Mouse (Mus musculus) liver, adult 2 months (tissue): ENCODE results near the gene Pcp4l1. TPM values are rescaled to one million over a fixed set of nuclear protein-coding genes. Genes with fewer than 3 reads are reported as not detected.

Experiments
- DNase-seq: peaks from one replicate; pipeline ENCODE4 v3.0.0-alpha.2; 2011; ENCODE audit warnings: low read depth, low spot score; ENCODE audit errors: extremely low read depth
- H3K27ac ChIP-seq: fragments of 200-500 bp; replicated peaks from 2 replicates; pipeline ENCODE4 v1.5.1; 2012; ENCODE audit warnings: low read depth, mild to moderate bottlenecking, control low read depth, inconsistent platforms, low read length; ENCODE audit not compliant: insufficient read depth
- H3K27me3 ChIP-seq: fragments of 200-500 bp; 2 replicates; pipeline ENCODE4 v1.6.1; 2012; ENCODE audit warnings: mild to moderate bottlenecking, moderate library complexity, low read length, inconsistent platforms; ENCODE audit not compliant: control insufficient read depth, insufficient read depth
- H3K36me3 ChIP-seq: fragments of 200-500 bp; 2 replicates; pipeline ENCODE4 v1.6.1; 2012; ENCODE audit warnings: low read length, inconsistent platforms; ENCODE audit not compliant: control insufficient read depth, insufficient read depth
- H3K4me1 ChIP-seq: fragments of 200-500 bp; 2 replicates; pipeline ENCODE4 v1.6.1; 2011; ENCODE audit warnings: low read length; ENCODE audit not compliant: control insufficient read depth, insufficient read depth
- H3K4me3 ChIP-seq: fragments of 200-500 bp; 2 replicates; pipeline ENCODE4 v1.5.1; 2011; ENCODE audit warnings: low read depth, mild to moderate bottlenecking, control low read depth, low read length, moderate library complexity; ENCODE audit not compliant: insufficient read depth
- H3K79me2 ChIP-seq: fragments of 200-500 bp; 2 replicates; pipeline ENCODE4 v1.6.1; 2012; ENCODE audit warnings: inconsistent platforms, mild to moderate bottlenecking, low read length, moderate library complexity; ENCODE audit not compliant: control insufficient read depth, insufficient read depth
- H3K9ac ChIP-seq: fragments of 200-500 bp; 2 replicates; pipeline ENCODE4 v1.6.1; 2012; ENCODE audit warnings: low read depth, mild to moderate bottlenecking, control low read depth, inconsistent platforms, low read length
- CTCF ChIP-seq: fragments of 200-500 bp; IDR thresholded peaks from 2 replicates; pipeline ENCODE4 v1.5.1; 2011; ENCODE audit warnings: low read depth, low read length, control low read depth
- POLR2A ChIP-seq: fragments of 200-500 bp; IDR thresholded peaks from 2 replicates; pipeline ENCODE4 v1.6.1; 2011; ENCODE audit warnings: low read length, control low read depth; ENCODE audit not compliant: insufficient read depth; ENCODE audit errors: extremely low read depth
- WGBS: fragments of 180-500 bp; shearing (Covaris S2); methylation state at CpG from one replicate; pipeline ENCODE4 v1.1.7; 2018; 5-methylcytosine and 5-hydroxymethylcytosine counted together
- polyA plus RNA-seq: library from polyadenylated mRNA; depleted of rRNA; stranded (reverse); fragments of >200 nt; gene quantifications from 2 replicates; pipeline ENCODE4 v1.2.3, GENCODE M21; 2012
- total RNA-seq: library from RNA; depleted of rRNA; stranded (reverse); fragments of >200 nt; gene quantifications from 2 replicates; pipeline ENCODE4 v1.2.3, GENCODE M21; 2014

Gene Pcp4l1
- total and polyA plus RNA-seq, 2 experiments, result 10.0 to 10.5 TPM

DNA sequence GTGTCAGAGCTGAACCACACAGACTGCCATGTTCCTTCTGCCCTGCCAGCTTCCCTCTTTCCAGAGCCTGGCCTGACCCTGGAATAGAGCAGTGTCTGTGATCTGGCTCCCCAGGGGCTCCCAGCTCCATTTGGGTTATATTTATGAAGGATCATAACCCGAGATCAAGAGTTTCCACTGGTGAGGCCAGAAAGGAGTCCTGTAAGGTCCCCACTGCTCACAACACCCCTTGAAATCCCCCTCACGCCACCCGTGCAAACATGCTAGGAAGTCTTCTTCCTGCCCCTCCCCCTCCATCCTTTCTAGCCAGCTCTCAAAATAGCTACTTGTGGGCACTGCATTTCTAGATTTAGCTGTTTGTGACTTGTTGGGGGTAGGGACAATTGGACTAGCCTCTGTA, 12.4 kb downstream of the Pcp4l1 start:
- Histone ChIP-seq H3K27me3 (no peaks in the 10 kb centered on the region), H3K4me3 (no peak overlapping the region), H3K9ac (no peak overlapping the region), H3K79me2 (0 out of 2 replicates have a peak, but pooled peaks cover 4% of the 10 kb centered on the region), H3K27ac (no peak overlapping the region), H3K4me1 (peaks cover 3% of the 10 kb centered on the region; the same call in 1 of the 2 replicates), H3K36me3 (no peaks in the 10 kb centered on the region)
- no peak for TF ChIP-seq POLR2A
- no peak for TF ChIP-seq CTCF
- no peak for DNase-seq
- 73% methylated on average over 3 of the region's 3 CpGs for WGBS

DNA sequence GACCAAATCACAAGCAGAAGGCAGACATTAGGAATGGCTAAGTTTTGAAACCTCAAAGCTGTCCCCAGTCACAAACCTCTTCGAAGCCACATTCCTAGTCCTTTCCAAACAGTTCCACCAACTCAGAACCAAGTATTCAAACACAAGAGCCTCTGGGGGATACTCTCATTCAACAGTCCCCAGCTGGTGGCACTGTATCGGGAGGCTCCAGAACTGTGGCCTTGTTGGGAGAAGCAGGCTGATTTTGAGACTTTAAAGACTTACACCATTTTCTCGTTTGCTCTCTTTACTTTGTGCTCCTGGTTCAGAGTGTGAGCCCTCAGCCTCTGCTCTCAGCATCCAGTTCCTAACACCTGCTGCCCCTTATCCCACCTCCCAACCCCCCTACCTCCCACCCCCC, 13.0 kb downstream of the Pcp4l1 start:
- TF ChIP-seq POLR2A (no peak), CTCF (no peak)
- WGBS, result 93% methylated on average over 3 of the region's 3 CpGs

DNA sequence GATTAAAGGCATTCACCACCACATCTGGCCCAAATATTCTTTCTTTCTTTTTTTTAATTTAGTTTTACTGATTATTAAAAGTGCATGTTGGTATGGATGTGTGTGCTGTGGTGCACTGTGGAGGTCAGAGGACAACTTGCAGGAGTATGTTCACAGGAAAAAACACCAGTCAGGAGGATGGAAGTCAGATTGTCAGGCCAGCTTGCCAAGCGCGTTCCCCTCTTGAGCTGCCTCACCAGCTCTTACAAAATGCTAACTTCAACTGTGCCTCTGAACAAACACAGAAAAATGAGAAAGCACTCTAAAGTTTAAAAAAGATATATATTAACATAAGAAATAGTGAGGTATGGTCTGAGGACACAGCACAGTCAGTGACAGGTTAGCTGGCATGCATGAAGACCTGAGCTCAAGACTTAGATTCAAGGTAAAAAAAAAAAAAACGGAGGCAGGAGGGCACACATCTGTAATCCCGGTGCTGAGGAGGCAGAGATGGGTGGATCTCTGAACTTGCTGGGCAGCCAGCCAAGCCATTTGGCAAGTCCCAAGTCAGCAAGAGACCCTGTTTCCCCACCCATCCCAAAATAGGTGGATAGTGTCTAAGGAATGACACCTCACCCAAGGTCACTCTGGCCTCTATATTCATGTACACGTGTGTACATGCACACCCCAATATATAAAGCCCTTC, 16.4 kb downstream of the Pcp4l1 start:
- no peak for DNase-seq
- Histone ChIP-seq H3K27ac (no peak overlapping the region), H3K9ac (no peak overlapping the region), H3K27me3 (no peaks in the 10 kb centered on the region), H3K79me2 (no peaks in the 10 kb centered on the region), H3K4me3 (no peak overlapping the region), H3K4me1 (peaks cover 3% of the 10 kb centered on the region; the same call in 1 of the 2 replicates), H3K36me3 (no peaks in the 10 kb centered on the region)
- WGBS, result 27% methylated on average over 5 of the region's 5 CpGs
- no peak for TF ChIP-seq CTCF
- TF ChIP-seq POLR2A, result no peak

More for the DNA sequence above, 13.0 kb downstream of the Pcp4l1 start:
- Histone ChIP-seq H3K4me3 (no peak overlapping the region), H3K27ac (no peak overlapping the region), H3K9ac (no peak overlapping the region), H3K4me1 (peaks cover 3% of the 10 kb centered on the region; the same call in 1 of the 2 replicates), H3K27me3 (no peaks in the 10 kb centered on the region), H3K36me3 (no peaks in the 10 kb centered on the region), H3K79me2 (0 out of 2 replicates have a peak, but pooled peaks cover 4% of the 10 kb centered on the region)
- no peak for DNase-seq

DNA sequence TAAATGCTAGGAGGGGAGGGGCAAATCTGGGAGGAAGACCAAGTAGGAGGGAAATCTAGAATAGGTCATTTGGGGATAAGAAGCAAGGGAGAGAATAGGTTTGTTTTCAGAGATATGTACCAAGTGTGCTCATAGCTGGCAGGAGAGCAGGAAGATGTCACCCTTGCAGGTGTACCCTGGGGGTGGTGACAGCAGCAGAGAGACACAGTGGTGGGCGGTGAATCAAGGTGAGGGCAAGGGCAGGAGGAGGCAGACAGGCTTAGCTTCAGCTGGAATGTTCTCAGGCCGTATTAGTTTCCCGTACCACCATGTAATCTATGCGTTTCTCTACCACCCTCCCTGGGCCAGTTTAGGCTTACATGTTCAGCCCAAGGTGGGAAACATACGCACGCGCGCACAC, 23.3 kb downstream of the Pcp4l1 start:
- no peak overlapping the region for H3K9ac ChIP-seq
- peaks cover 11% of the 10 kb centered on the region for H3K4me1 ChIP-seq
- WGBS, result 98% methylated on average over 8 of the region's 8 CpGs
- H3K27me3 ChIP-seq, result no peaks in the 10 kb centered on the region
- no peak overlapping the region for H3K4me3 ChIP-seq
- no peak for TF ChIP-seq POLR2A
- TF ChIP-seq CTCF, result no peak
- no peak for DNase-seq
- no peak overlapping the region for H3K27ac ChIP-seq
- no peaks in the 10 kb centered on the region for H3K36me3 ChIP-seq
- H3K79me2 ChIP-seq, result no peaks in the 10 kb centered on the region

DNA sequence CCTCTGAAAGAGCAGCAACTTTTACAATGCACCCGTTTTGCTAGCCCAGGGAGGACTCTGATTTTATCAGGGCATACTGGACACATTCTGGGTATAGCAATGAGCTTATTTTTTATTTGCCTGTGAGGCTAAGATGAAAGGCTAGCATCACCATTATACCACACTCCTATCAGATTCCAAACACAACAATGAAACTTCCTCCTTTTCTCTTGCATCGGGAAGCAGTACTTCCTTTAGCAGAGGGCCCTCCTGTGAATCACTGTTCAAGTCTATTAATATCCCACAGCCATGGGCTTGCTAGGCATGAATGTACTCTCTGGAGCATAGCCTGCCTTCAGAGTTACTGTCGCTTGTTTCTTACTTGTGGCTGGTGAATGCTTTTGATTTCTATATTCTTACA, 24.9 kb downstream of the Pcp4l1 start:
- H3K4me3 ChIP-seq, result no peak overlapping the region
- TF ChIP-seq CTCF (no peak), POLR2A (no peak)
- DNase-seq, result no peak
- H3K9ac ChIP-seq, result no peak overlapping the region
- H3K27me3 ChIP-seq, result no peaks in the 10 kb centered on the region
- H3K27ac ChIP-seq, result peak overlapping the region; percentile 33; the same call in 1 of the 2 replicates
- H3K36me3 ChIP-seq, result no peaks in the 10 kb centered on the region
- H3K4me1 ChIP-seq, result peaks cover 12% of the 10 kb centered on the region
- WGBS, result 77% methylated on average over 3 of the region's 3 CpGs
- no peaks in the 10 kb centered on the region for H3K79me2 ChIP-seq

DNA sequence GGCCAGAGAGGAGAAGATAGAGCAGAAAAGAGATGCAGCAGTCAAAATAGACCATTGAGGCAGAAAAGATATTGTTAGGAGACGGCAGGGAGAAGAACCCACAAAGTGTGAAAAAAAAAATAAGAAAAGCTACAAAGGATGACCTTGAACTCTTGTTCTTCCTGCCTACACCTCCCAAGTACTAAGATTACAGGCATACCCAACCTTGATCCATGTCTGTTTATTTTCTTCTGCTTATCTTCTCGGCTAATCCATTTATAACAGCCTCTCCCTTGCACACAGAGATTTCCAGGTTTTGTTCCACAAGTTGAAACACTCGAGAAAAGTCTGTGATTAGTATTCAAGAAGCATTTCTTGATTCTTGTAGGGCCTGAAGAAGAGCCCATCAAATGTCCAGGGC, 26.2 kb downstream of the Pcp4l1 start:
- no peak overlapping the region for H3K9ac ChIP-seq
- no peaks in the 10 kb centered on the region for H3K79me2 ChIP-seq
- TF ChIP-seq POLR2A (no peak), CTCF (no peak)
- no peaks in the 10 kb centered on the region for H3K27me3 ChIP-seq
- peak; percentile 39 for DNase-seq
- H3K4me1 ChIP-seq, result peaks cover 12% of the 10 kb centered on the region
- no peak overlapping the region for H3K4me3 ChIP-seq
- H3K36me3 ChIP-seq, result no peaks in the 10 kb centered on the region
- H3K27ac ChIP-seq, result peak overlapping the region; percentile 33; the same call in 1 of the 2 replicates
- WGBS, result 43% methylated on average over 3 of the region's 3 CpGs
